Mouse (Mus musculus) heart, adult 2 months (tissue): ENCODE measurements at regions not wholly inside any gene's neighbourhood (a gene's known extent, or its start where the extent isn't known, plus 50 kb on each side); places are given as distances from the start of the nearest gene placed in this dataset.
A peak's percentile ranks its signal among the peaks of the same experiment; 100 is the strongest.

Experiments
- DNase-seq, 2 experiments: peaks; one replicate each; pipeline ENCODE4 v3.0.0; 2021
- H3K27ac ChIP-seq: fragments of 200-600 bp; 2 replicates; pipeline ENCODE4 v1.8.1; 2022
- H3K27me3 ChIP-seq: fragments of 200-500 bp; 2 replicates; pipeline ENCODE4 v1.6.1; 2012; ENCODE audit warnings: mild to moderate bottlenecking, low read length, inconsistent platforms, mixed read lengths; ENCODE audit not compliant: control insufficient read depth, insufficient read depth
- H3K36me3 ChIP-seq: fragments of 200-500 bp; 2 replicates; pipeline ENCODE4 v1.6.1; 2012; ENCODE audit warnings: low read length, inconsistent platforms; ENCODE audit not compliant: control insufficient read depth, insufficient read depth
- H3K4me1 ChIP-seq: fragments of 200-500 bp; 2 replicates; pipeline ENCODE4 v1.6.1; 2011; ENCODE audit warnings: low read length; ENCODE audit not compliant: control insufficient read depth, insufficient read depth
- H3K4me3 ChIP-seq: fragments of 200-600 bp; 2 replicates; pipeline ENCODE4 v1.8.1; 2022
- H3K79me2 ChIP-seq: fragments of 200-500 bp; replicated peaks from 2 replicates; pipeline ENCODE4 v1.6.1; 2012; ENCODE audit warnings: mild to moderate bottlenecking, inconsistent platforms, low read length, moderate library complexity, mixed read lengths; ENCODE audit not compliant: control insufficient read depth, insufficient read depth
- H3K9ac ChIP-seq: fragments of 200-500 bp; 2 replicates; pipeline ENCODE4 v1.6.1; 2012; ENCODE audit warnings: low read depth, mild to moderate bottlenecking, control low read depth, inconsistent platforms, low read length, mixed read lengths
- CTCF ChIP-seq: fragments of 200-600 bp; IDR thresholded peaks from 2 replicates; pipeline ENCODE4 v1.8.1; 2022; ENCODE audit warnings: antibody characterized with exemption, mild to moderate bottlenecking, moderate library complexity
- EP300 ChIP-seq: fragments of 200-500 bp; IDR thresholded peaks from 2 replicates; pipeline ENCODE4 v1.6.1; 2011; ENCODE audit warnings: low read depth, low read length, control low read depth; ENCODE audit not compliant: insufficient read depth
- POLR2A ChIP-seq: fragments of 200-500 bp; IDR thresholded peaks from 2 replicates; pipeline ENCODE4 v1.6.1; 2011; ENCODE audit warnings: mild to moderate bottlenecking, low read depth, low read length, control low read depth; ENCODE audit not compliant: insufficient read depth
- WGBS: fragments of 180-500 bp; shearing (Covaris S2); methylation state at CpG from one replicate; pipeline ENCODE4 v1.1.7; 2018; 5-methylcytosine and 5-hydroxymethylcytosine counted together
- intact Hi-C: fragments of 180-260 bp; cut with DNase I; formaldehyde crosslinking; loops from one replicate; pipeline ENCODE4 v1.15.1; 2025

GRCm38 (mm10) chr15:97177806-97178205, 69.1 kb upstream of the Pced1b start:
- Histone ChIP-seq H3K36me3 (no peaks in the 10 kb centered on the region), H3K27ac (no peak overlapping the region), H3K4me3 (no peak overlapping the region), H3K9ac (no peak overlapping the region), H3K79me2 (no peaks in the 10 kb centered on the region), H3K4me1 (no peaks in the 10 kb centered on the region), H3K27me3 (no peaks in the 10 kb centered on the region)
- DNase-seq: no peak
- intact Hi-C loops: no loop called here
- TF ChIP-seq CTCF (no peak), POLR2A (no peak)
- WGBS: 61% methylated on average over 4 of the region's 4 CpGs

GRCm38 (mm10) chr15:97174989-97175388, 71.9 kb upstream of the Pced1b start:
- Histone ChIP-seq H3K79me2 (no peaks in the 10 kb centered on the region), H3K27ac (no peak overlapping the region), H3K27me3 (no peaks in the 10 kb centered on the region), H3K9ac (no peak overlapping the region), H3K4me3 (no peak overlapping the region), H3K36me3 (no peaks in the 10 kb centered on the region), H3K4me1 (no peaks in the 10 kb centered on the region)
- 35% methylated on average over 5 of the region's 5 CpGs for WGBS
- intact Hi-C loops: no loop called here
- no peak for TF ChIP-seq EP300
- TF ChIP-seq CTCF: no peak
- no peak for TF ChIP-seq POLR2A
- peak in 1 of 2 experiments; percentile 6 for DNase-seq

GRCm38 (mm10) chr15:97173233-97173632, 73.7 kb upstream of the Pced1b start:
- Histone ChIP-seq H3K36me3 (no peaks in the 10 kb centered on the region), H3K9ac (no peak overlapping the region), H3K4me1 (no peaks in the 10 kb centered on the region), H3K4me3 (no peak overlapping the region), H3K79me2 (no peaks in the 10 kb centered on the region), H3K27me3 (no peaks in the 10 kb centered on the region), H3K27ac (no peak overlapping the region)
- DNase-seq: no peak
- no peak for TF ChIP-seq EP300
- 65% methylated on average over 17 of the region's 17 CpGs for WGBS
- intact Hi-C loops: no loop called here

- intact Hi-C loops: no loop called here
- no peaks in the 10 kb centered on the region for H3K4me1 ChIP-seq
- H3K36me3 ChIP-seq: no peaks in the 10 kb centered on the region
- no peaks in the 10 kb centered on the region for H3K79me2 ChIP-seq
- H3K27ac ChIP-seq: peak overlapping the region; percentile 73
- H3K27me3 ChIP-seq: no peaks in the 10 kb centered on the region
- TF ChIP-seq POLR2A (no peak), EP300 (peak; percentile 90)
- DNase-seq: peak; percentile 55 to 82
- H3K4me3 ChIP-seq: no peak overlapping the region
- H3K9ac ChIP-seq: no peak overlapping the region
- 60% methylated on average over 6 of the region's 6 CpGs for WGBS
Observed at GRCm38 (mm10) chr15:97170074-97170473, 76.8 kb upstream of the Pced1b start.

GRCm38 (mm10) chr15:97169381-97169780, 77.5 kb upstream of the Pced1b start:
- intact Hi-C loops: no loop called here
- H3K4me3 ChIP-seq: no peak overlapping the region

GRCm38 (mm10) chr15:97167116-97167515, 79.8 kb upstream of the Pced1b start:
- 95% methylated on average over 7 of the region's 7 CpGs for WGBS
- intact Hi-C loops: no loop called here
- Histone ChIP-seq H3K27ac (no peak overlapping the region), H3K36me3 (no peaks in the 10 kb centered on the region), H3K79me2 (no peaks in the 10 kb centered on the region), H3K4me1 (no peaks in the 10 kb centered on the region), H3K27me3 (no peaks in the 10 kb centered on the region), H3K4me3 (no peak overlapping the region), H3K9ac (no peak overlapping the region)
- no peak for TF ChIP-seq POLR2A
- TF ChIP-seq EP300: no peak
- TF ChIP-seq CTCF: no peak
- DNase-seq: no peak

More at GRCm38 (mm10) chr15:97169381-97169780, 77.5 kb upstream of the Pced1b start:
- no peak overlapping the region for H3K9ac ChIP-seq
- H3K36me3 ChIP-seq: no peaks in the 10 kb centered on the region
- TF ChIP-seq EP300 (peak; percentile 56; the same call in 1 of the 2 replicates), CTCF (no peak), POLR2A (no peak)
- WGBS: 61% methylated on average over 10 of the region's 10 CpGs
- peak overlapping the region; percentile 73 for H3K27ac ChIP-seq
- no peaks in the 10 kb centered on the region for H3K79me2 ChIP-seq
- no peaks in the 10 kb centered on the region for H3K4me1 ChIP-seq
- DNase-seq: peak in 1 of 2 experiments; percentile 15
- no peaks in the 10 kb centered on the region for H3K27me3 ChIP-seq
